Mouse (Mus musculus) lung, embryonic 16.5 days (tissue): Measurements from ENCODE around the gene Pip5k1b. TPM values are rescaled to one million over a fixed set of nuclear protein-coding genes. Genes with fewer than 3 reads are reported as not detected.

Experiments
- ATAC-seq: fragments of 200-750 bp; cut with Nextera tagmentation; 2 replicates; pipeline ENCODE4 v1.8.0; 2017; ENCODE audit warnings: low read depth, mild to moderate bottlenecking, moderate library complexity
- H3K27ac ChIP-seq: fragments of 300-500 bp; sonication (generic); 2 replicates; pipeline ENCODE4 v1.5.1; 2014; ENCODE audit warnings: mild to moderate bottlenecking, control low read depth, low read length
- H3K27me3 ChIP-seq: fragments of 300-500 bp; sonication (generic); 2 replicates; pipeline ENCODE4 v1.6.1; 2014; ENCODE audit warnings: low read depth, low read length, mixed read lengths; ENCODE audit not compliant: control insufficient read depth, insufficient read depth
- H3K36me3 ChIP-seq: fragments of 300-500 bp; sonication (generic); 2 replicates; pipeline ENCODE4 v1.6.1; 2014; ENCODE audit warnings: low read length; ENCODE audit not compliant: control insufficient read depth, insufficient read depth
- H3K4me1 ChIP-seq: fragments of 300-500 bp; sonication (generic); replicated peaks from 2 replicates; pipeline ENCODE4 v1.6.1; 2014; ENCODE audit warnings: low read length, mixed read lengths; ENCODE audit not compliant: control insufficient read depth, insufficient read depth
- H3K4me2 ChIP-seq: fragments of 300-500 bp; sonication (generic); 2 replicates; pipeline ENCODE4 v1.6.1; 2014; ENCODE audit warnings: low read depth, low read length, control low read depth
- H3K4me3 ChIP-seq: fragments of 300-500 bp; sonication (generic); 2 replicates; pipeline ENCODE4 v1.5.1; 2014; ENCODE audit warnings: mild to moderate bottlenecking, low read length, control low read depth
- H3K9ac ChIP-seq: fragments of 300-500 bp; sonication (generic); 2 replicates; pipeline ENCODE4 v1.6.1; 2014; ENCODE audit warnings: low read length, control low read depth
- H3K9me3 ChIP-seq: fragments of 300-500 bp; sonication (generic); 2 replicates; pipeline ENCODE4 v1.6.1; 2016; ENCODE audit warnings: low read length; ENCODE audit not compliant: control insufficient read depth
- WGBS: fragments of 180-500 bp; shearing (Covaris S2); extraction: QIAGEN DNeasy Blood & Tissue Kit; methylation state at CpG from one replicate; pipeline ENCODE4 v1.1.7; 2014; 5-methylcytosine and 5-hydroxymethylcytosine counted together
- polyA plus RNA-seq: library from polyadenylated mRNA; unstranded; fragments of >200 nt; fragmentation: Nextera tagmentation; extraction: Ambion mirVana; gene quantifications from 2 replicates; pipeline ENCODE4 v1.2.1, GENCODE M21; 2015

The Pip5k1b gene
- 3.8 TPM in 2 replicates for polyA plus RNA-seq

DNA sequence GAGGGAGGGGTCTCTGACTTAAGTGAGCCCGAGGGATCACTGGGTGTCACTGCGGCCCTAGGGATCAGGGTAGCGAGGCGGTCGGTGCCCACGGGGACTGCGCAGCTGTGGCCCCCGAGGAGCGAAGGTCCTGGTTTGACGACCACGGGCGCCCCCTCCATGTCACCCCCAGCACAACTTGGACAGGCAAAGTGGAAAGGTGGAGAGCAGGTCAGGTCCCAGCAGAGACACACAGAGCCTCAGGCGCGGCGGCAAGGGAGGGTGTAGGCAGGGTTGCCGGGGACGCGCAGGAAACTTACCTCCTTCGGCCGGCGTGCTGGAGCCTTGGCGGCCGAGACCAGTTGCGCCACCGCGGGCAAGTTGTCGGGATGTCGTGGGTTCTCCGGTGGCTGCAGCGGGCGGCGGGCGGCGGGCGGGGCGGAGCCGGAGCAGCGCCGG lies at the start of gene Pip5k1b:
TSS of gene Pip5k1b (minus strand) at position 407 of the 438 bp plus-strand sequence.
- 1% methylated on average over 31 of the region's 39 CpGs for WGBS
- H3K27ac ChIP-seq, result peak within 1 kb of the TSS; percentile 67
- ATAC-seq, result peak; percentile 57
- peak within 1 kb of the TSS; percentile 79 for H3K9ac ChIP-seq
- peak within 1 kb of the TSS; percentile 79 for H3K4me3 ChIP-seq
- peak within 1 kb of the TSS; percentile 69 for H3K4me2 ChIP-seq
- peaks cover 11% of the 10 kb centered on the region for H3K27me3 ChIP-seq
- no peaks in the 10 kb centered on the region for H3K9me3 ChIP-seq
- no peaks in the 10 kb centered on the region for H3K36me3 ChIP-seq
- peaks cover 16% of the 10 kb centered on the region for H3K4me1 ChIP-seq

DNA sequence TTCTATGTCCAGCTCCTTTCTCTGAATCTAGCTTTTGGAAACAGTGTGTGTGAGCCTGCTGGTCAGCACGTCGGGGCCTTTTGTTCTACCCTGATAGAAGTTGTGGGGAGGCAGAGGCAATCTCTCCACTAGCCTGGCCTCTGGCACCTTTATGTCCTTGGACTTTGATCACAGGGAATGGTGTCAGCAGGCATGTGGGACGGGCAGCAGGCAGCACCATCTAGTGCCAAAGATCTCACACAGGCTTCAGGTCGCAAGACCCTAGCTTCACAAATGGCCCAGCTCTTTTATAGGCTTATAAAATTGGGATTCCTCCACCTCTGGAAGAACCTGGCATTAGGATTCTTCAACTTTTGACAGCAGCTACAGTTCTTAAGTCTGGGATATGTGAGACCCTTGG lies 48.4 kb upstream of the Pip5k1b start:
- Histone ChIP-seq H3K9me3 (no peaks in the 10 kb centered on the region), H3K27ac (no peak overlapping the region), H3K36me3 (no peaks in the 10 kb centered on the region), H3K9ac (no peak overlapping the region), H3K4me2 (no peak overlapping the region), H3K4me1 (no peaks in the 10 kb centered on the region), H3K4me3 (no peak overlapping the region), H3K27me3 (no peaks in the 10 kb centered on the region)
- 76% methylated on average over 4 of the region's 4 CpGs for WGBS
- no peak for ATAC-seq

DNA sequence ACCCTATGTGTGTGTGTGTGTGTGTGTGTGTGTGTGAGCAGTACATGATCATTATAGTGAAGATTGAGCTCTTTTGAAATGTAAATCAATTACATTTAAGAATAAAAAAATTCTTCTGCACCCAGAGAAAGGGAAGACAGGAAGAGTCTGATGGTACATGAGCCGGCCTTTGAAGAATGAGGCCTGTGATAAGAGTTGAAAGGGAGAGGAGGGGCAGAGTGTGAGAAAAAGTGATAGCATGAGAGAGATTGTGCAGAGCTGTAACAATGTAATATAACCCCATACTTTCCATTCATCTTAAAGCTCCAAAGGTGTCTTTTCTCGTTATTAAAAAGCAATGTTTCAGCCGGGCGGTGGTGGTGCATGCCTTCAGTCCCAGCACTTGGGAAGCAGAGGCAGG lies 47.8 kb upstream of the Pip5k1b start:
- no peak overlapping the region for H3K9ac ChIP-seq
- H3K27ac ChIP-seq, result no peak overlapping the region
- no peak for ATAC-seq
- H3K4me2 ChIP-seq, result no peak overlapping the region
- H3K36me3 ChIP-seq, result no peaks in the 10 kb centered on the region
- H3K4me1 ChIP-seq, result no peaks in the 10 kb centered on the region
- 80% methylated on average over 4 of the region's 4 CpGs for WGBS
- no peaks in the 10 kb centered on the region for H3K9me3 ChIP-seq
- H3K27me3 ChIP-seq, result no peaks in the 10 kb centered on the region
- no peak overlapping the region for H3K4me3 ChIP-seq

DNA sequence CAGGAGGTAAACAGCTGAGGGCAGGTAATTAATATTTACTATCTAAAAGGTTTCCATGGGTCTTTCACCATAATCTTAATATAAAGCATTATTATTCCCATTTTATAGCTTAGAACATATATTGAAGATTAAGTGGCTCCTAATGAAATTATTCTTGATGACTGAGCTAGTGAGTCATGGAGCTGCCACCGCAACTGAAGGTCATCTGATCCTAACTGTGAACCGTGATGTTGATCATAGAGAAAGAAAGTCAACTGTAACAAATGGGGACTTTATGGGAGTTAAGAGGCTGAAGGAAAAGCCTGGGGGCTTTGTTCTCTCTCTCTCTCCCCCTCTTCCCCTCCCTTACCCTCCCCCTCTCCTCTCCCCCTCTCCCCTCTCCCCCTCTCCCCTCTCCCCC lies 31.1 kb upstream of the Pip5k1b start:
- H3K9ac ChIP-seq, result no peak overlapping the region
- 42% methylated on average over 2 of the region's 2 CpGs for WGBS
- no peak overlapping the region for H3K4me3 ChIP-seq
- no peak for ATAC-seq
- no peaks in the 10 kb centered on the region for H3K36me3 ChIP-seq
- H3K9me3 ChIP-seq, result no peaks in the 10 kb centered on the region
- H3K27me3 ChIP-seq, result no peaks in the 10 kb centered on the region
- H3K27ac ChIP-seq, result no peak overlapping the region
- no peaks in the 10 kb centered on the region for H3K4me1 ChIP-seq
- H3K4me2 ChIP-seq, result no peak overlapping the region

DNA sequence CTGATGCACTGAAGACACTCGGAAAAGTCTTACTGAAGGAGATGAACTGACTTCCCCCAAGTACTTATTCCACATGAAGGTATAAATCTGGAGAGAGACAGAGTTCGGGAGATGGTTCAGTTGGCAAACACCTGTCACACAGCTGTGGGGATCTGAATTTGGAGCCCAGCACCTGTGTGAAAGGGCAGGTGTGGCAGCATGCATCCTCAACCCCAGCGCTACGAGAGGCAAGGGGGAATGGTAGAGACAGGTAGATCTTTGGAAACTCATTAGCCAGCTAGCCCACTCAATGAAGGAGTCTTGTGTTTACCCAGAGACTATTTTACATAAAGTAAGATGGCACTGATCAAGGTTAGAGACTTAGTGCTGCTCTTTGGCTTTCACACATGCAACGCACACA lies 29.5 kb upstream of the Pip5k1b start:
- Histone ChIP-seq H3K4me2 (no peak overlapping the region), H3K27ac (no peak overlapping the region), H3K4me1 (no peaks in the 10 kb centered on the region), H3K27me3 (no peaks in the 10 kb centered on the region), H3K9me3 (no peaks in the 10 kb centered on the region), H3K4me3 (no peak overlapping the region), H3K9ac (no peak overlapping the region), H3K36me3 (no peaks in the 10 kb centered on the region)
- no peak for ATAC-seq
- WGBS, result 84% methylated on average over 5 of the region's 5 CpGs

DNA sequence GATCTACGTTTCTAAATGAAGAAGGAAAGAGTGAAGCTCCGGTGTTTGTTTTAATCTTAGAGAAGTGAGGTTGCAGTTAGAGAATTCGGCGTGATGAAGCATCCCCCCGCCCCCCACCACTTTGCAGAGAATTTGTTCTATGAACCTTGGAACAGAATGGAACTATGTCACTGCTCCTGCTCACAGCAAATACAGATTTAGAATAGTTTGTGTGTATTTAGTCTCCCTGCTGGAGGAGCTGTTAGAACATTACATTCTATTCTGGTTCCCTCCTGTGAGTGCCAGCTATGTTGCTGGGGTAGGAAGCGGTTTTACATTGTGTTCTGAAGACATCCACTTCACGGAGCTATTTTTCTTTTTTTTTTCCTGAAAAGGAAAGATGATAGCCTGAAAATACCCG lies 28.3 kb upstream of the Pip5k1b start:
- Histone ChIP-seq H3K4me3 (no peak overlapping the region), H3K27ac (no peak overlapping the region), H3K9ac (no peak overlapping the region), H3K36me3 (no peaks in the 10 kb centered on the region), H3K4me2 (no peak overlapping the region), H3K4me1 (no peaks in the 10 kb centered on the region), H3K9me3 (no peaks in the 10 kb centered on the region), H3K27me3 (no peaks in the 10 kb centered on the region)
- ATAC-seq, result no peak
- 72% methylated on average over 8 of the region's 8 CpGs for WGBS

DNA sequence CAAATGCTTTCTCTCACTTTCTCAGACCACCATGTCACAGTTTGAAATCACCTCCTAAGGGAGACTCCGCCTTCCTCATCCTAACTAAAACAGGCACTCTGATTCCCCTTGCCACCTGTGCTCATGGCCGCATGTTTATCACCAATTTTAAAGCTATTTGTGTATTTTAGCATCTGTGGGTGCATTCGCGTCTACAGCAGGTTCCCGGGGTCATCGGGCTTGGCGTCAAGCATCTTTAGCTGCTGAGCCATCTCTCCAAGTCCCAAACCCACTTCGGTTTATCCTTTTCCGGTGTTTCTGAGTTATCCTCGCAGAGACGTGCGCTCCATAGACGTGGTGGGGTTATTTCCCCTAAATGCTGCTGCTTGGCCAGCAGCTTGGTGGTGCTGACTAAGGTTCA lies 20.5 kb upstream of the Pip5k1b start:
- no peak overlapping the region for H3K27ac ChIP-seq
- H3K4me2 ChIP-seq, result no peak overlapping the region
- 91% methylated on average over 13 of the region's 13 CpGs for WGBS
- H3K9ac ChIP-seq, result no peak overlapping the region
- no peaks in the 10 kb centered on the region for H3K9me3 ChIP-seq
- no peaks in the 10 kb centered on the region for H3K36me3 ChIP-seq
- H3K4me3 ChIP-seq, result no peak overlapping the region
- H3K27me3 ChIP-seq, result no peaks in the 10 kb centered on the region
- 0 out of 2 replicates have a peak, but pooled peaks cover 4% of the 10 kb centered on the region for H3K4me1 ChIP-seq
- no peak for ATAC-seq

DNA sequence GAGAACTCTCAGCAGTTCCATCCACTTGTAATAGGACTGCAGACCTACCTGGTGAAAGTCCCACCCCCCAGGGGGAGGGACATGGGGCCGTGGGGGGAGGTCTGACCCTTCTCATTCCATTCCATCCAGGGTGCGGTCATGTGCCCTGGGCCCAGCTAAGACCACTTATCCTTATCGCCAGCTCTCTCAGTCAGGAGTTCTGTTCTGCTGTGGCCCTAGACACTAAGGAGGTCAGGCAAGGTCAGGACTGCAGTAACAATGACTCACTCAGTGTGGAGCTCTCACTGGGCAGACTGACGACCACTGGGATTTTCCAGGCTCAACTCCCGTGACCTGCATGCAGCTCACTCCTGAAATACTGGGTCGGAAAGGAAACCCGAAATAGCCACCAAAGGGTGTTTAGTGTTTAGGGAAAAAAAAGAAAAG lies 16.1 kb upstream of the Pip5k1b start:
- Histone ChIP-seq H3K36me3 (no peaks in the 10 kb centered on the region), H3K27me3 (no peaks in the 10 kb centered on the region), H3K27ac (no peak overlapping the region), H3K4me1 (0 out of 2 replicates have a peak, but pooled peaks cover 4% of the 10 kb centered on the region), H3K4me2 (no peak overlapping the region), H3K4me3 (no peak overlapping the region), H3K9me3 (no peaks in the 10 kb centered on the region), H3K9ac (no peak overlapping the region)
- peak; percentile 79 for ATAC-seq
- 42% methylated on average over 7 of the region's 7 CpGs for WGBS

DNA sequence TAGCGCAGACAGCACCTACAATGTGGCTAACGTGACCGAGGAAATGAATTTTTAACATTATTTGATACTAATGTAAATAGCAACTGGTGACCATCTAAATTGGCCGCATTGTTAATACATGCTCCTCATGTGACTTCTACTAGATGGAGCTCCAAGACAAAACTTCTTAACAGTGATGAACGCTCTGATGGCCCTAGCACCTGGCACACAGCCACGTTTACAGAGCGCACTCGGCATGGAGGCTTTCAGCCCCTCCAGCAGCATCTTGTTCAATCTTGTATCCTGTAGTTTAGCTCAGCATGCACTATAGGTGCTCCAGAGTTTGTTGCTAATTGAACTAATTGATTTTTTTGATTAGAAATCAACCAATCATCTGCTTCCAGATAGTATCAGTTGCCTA lies 15.3 kb upstream of the Pip5k1b start:
- Histone ChIP-seq H3K27ac (no peak overlapping the region), H3K4me3 (no peak overlapping the region), H3K4me1 (0 out of 2 replicates have a peak, but pooled peaks cover 4% of the 10 kb centered on the region), H3K27me3 (no peaks in the 10 kb centered on the region), H3K4me2 (no peak overlapping the region), H3K9me3 (no peaks in the 10 kb centered on the region), H3K9ac (no peak overlapping the region), H3K36me3 (no peaks in the 10 kb centered on the region)
- ATAC-seq, result no peak
- 47% methylated on average over 8 of the region's 8 CpGs for WGBS

DNA sequence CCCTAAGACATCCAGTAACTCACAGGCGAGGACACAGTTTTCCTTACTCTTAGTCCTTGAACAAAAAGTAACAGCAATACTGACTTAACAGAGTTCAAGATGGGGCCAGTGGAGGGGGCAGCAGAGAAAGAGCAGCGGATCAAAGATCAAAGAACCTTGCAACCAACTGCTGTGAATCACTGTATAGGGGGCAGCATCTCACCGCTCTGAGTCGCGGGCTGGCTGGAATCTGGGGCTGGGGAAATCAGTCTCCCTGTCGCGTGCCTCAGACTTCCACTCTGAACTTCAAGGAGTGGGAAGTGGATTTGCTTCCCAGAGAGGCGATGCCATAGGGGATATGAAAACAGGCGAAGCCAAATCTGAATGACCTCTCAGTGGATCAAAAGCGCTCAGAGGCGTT lies 1.8 kb upstream of the Pip5k1b start:
- peak overlapping the region; percentile 69 for H3K4me2 ChIP-seq
- no peak overlapping the region; the same call in 1 of the 2 replicates for H3K4me3 ChIP-seq
- H3K4me1 ChIP-seq, result peaks cover 16% of the 10 kb centered on the region
- H3K36me3 ChIP-seq, result no peaks in the 10 kb centered on the region
- H3K27me3 ChIP-seq, result peaks cover 11% of the 10 kb centered on the region
- ATAC-seq, result no peak
- 2% methylated on average over 11 of the region's 11 CpGs for WGBS
- no peak overlapping the region for H3K9ac ChIP-seq
- no peaks in the 10 kb centered on the region for H3K9me3 ChIP-seq
- H3K27ac ChIP-seq, result no peak overlapping the region
